Mouse (Mus musculus) bone marrow, adult 2 months (tissue): ENCODE data around the gene Layn. TPM values are rescaled to one million over a fixed set of nuclear protein-coding genes. Genes with fewer than 3 reads are reported as not detected.

ENCODE experiments used
- H3K27ac ChIP-seq: fragments of 200-500 bp; 2 replicates; pipeline ENCODE4 v1.5.1; 2012; ENCODE audit warnings: low read depth, mild to moderate bottlenecking, control low read depth, inconsistent platforms, low read length; ENCODE audit not compliant: control insufficient read depth, poor library complexity, insufficient read depth
- H3K4me1 ChIP-seq: fragments of 200-500 bp; 2 replicates; pipeline ENCODE4 v1.6.1; 2011; ENCODE audit warnings: low read length; ENCODE audit not compliant: control insufficient read depth, insufficient read depth
- H3K4me3 ChIP-seq: fragments of 200-500 bp; replicated peaks from 2 replicates; pipeline ENCODE3; 2011; ENCODE audit warnings: mild to moderate bottlenecking, low read depth, low read length, control low read depth; ENCODE audit not compliant: control insufficient read depth
- CTCF ChIP-seq: fragments of 200-500 bp; IDR thresholded peaks from 2 replicates; pipeline ENCODE4 v1.5.1; 2011; ENCODE audit warnings: low read length, control low read depth; ENCODE audit not compliant: control insufficient read depth, insufficient read depth
- POLR2A ChIP-seq: fragments of 200-500 bp; IDR thresholded peaks from 2 replicates; pipeline ENCODE4 v1.6.1; 2011; ENCODE audit warnings: low read depth, mild to moderate bottlenecking, control low read depth, low read length, borderline replicate concordance; ENCODE audit not compliant: control insufficient read depth
- WGBS: fragments of 180-500 bp; shearing (Covaris S2); methylation state at CpG from one replicate; pipeline ENCODE4 v1.1.7; 2018; 5-methylcytosine and 5-hydroxymethylcytosine counted together
- polyA plus RNA-seq: library from polyadenylated mRNA; stranded (reverse); fragments of >200 nt; gene quantifications from 2 replicates; pipeline ENCODE4 v1.2.4, GENCODE M21; 2011; ENCODE audit warnings: low replicate concordance; ENCODE audit not compliant: missing spikeins, insufficient read depth, insufficient read length

Layn gene
- polyA plus RNA-seq, 1 experiment: 4.5 TPM

DNA sequence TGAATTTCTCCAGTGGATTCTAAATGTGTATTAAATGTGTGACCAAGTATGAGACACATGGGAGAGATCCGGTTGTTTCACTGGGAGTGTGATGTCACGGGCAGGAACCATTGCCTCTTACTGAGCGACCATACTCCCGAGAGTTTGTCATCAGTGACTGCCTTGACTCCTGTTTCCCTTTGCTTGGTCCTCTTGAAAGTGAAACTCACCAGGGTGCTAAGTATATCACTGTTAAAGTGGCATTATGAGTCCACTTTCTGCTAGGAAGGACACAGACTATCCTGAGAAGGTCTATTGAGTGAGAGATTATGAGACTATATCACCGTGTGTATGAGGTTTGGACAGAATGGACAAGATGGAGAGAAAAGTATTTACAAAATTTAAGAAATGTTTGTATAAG lies 4.7 kb upstream of the Layn start:
- no peak overlapping the region for H3K4me3 ChIP-seq
- 71% methylated on average over 5 of the region's 5 CpGs for WGBS
- H3K27ac ChIP-seq: no peak overlapping the region
- TF ChIP-seq CTCF (no peak), POLR2A (no peak)
- H3K4me1 ChIP-seq: no peaks in the 10 kb centered on the region

DNA sequence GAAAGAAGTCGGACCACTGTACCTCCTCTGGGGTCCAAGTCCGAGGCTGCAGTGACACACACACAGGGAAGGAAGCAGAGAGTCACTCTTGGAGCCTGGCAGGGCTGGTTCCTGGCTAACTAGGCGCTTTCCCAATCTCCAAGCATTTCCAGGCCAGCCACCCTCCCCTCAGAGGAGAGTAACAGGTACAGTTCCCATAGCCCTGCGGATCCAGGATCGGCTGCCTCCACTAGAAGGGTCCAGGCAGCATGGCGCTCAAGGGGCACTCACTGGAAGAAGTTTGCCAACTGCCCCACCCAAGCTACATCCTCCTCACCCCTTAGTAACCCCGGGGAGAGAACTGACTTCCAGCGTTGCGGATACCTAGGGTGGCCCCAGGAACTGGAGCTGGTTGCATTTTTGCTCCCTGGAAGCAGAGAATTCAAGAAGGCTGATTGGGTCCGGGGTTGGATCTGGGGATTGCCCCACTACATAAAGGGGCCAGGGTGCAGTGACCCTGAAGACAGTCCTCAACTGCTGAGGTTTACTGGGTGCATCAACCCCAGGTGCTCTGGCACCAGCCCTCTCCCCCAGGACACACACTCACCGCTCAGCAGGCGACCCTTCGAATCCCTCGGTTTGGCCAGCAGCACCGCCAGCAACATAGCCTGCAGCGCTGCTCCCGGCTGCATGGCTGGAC lies 455 bp downstream of the Layn start:
- Histone ChIP-seq H3K4me3 (peak overlapping the region; percentile 62), H3K27ac (no peak overlapping the region), H3K4me1 (no peaks in the 10 kb centered on the region)
- under 1% methylated on average over 17 of the region's 17 CpGs for WGBS
- no peak for TF ChIP-seq POLR2A
- TF ChIP-seq CTCF: no peak

DNA sequence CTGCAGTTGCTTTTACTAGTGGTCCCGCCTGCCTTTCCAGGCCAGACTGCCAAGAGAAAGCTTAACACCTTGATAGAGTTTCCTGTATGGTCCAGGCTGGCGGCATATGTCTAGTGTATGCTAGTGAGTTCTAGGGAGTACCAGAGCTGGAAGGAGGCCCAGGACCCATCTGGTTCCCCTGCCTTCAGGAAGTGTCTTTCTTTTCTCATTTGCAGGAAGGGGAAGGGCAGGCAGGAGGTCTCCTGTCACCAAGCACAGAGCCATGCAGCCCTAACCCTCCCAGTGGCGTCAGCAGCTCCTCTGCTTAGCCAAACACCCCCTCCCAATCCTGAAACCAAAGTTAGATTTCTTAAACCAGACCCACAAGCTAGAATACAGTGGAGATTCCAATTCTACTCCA lies 1.1 kb downstream of the Layn start:
- peak overlapping the region; percentile 11 for H3K4me3 ChIP-seq
- no peaks in the 10 kb centered on the region for H3K4me1 ChIP-seq
- TF ChIP-seq CTCF (no peak), POLR2A (no peak)
- no peak overlapping the region for H3K27ac ChIP-seq
- WGBS: 13% methylated on average over 3 of the region's 3 CpGs

DNA sequence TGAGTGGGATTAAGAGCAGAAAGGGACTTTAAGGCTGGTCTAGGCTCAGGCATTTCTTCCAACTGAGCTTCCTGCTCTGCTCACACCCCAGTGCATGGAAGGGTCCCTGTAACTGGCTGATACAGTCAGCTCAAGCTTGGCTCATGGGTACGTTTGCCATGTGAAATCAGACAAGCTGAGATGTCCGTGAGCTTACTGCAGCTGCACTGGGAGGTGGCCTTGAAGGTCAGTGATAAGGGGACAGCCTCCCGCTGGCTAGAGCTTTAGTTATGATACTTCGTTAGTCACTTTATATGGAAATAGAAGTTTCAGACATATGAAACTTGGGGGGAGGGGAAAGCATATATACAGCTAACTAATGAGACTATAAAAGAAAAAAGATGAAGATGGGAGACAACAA lies 6.1 kb downstream of the Layn start:
- WGBS: 63% methylated on average over 4 of the region's 4 CpGs
- TF ChIP-seq CTCF (no peak), POLR2A (no peak)
- no peak overlapping the region for H3K4me3 ChIP-seq
- H3K27ac ChIP-seq: no peak overlapping the region
- no peaks in the 10 kb centered on the region for H3K4me1 ChIP-seq

DNA sequence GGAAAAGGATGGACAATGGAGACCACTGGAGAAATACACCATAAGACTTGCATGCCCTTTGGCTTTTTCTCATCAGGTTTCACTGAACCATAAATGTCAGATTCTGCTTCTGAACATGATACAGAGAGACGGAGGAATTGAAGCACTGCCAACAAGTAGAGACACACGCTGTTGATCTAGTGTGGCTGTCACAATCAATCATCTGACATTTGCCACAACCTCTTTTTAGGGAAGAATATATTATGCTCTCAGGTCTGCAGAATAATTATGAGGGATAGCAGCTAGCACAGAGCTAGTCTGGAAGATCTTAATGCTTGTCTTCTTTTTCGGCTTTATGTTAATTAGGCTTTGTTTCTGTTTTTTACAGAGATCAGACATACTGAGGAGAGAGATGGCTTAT lies 8.7 kb downstream of the Layn start:
- WGBS: 38% methylated on average over 3 of the region's 3 CpGs

DNA sequence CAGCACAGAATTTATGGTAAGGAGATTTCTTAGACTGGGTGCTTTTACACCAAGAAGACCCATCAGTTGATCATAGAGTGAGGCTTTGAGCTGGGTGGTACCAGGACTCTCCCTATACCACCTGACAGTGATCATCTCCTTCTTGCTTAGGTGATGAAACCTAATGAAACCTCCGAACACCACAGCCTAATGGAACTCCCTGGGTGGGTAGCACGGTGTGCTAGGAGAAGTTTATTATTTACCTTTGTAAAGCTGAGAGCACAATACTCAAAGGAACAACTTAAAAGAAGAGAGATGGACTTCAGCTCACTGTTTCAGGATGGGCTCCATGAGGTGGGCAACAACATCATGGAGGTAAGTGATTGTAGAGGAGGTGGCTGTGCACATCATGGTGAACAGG lies 16.3 kb downstream of the Layn start, which contains the start of gene Btg4:
TSS of gene Btg4 (plus strand) at position 301 of the 400 bp plus-strand sequence.
- no peak for TF ChIP-seq CTCF
- TF ChIP-seq POLR2A: no peak
- WGBS: 78% methylated on average over 2 of the region's 2 CpGs
- H3K27ac ChIP-seq: no peak within 1 kb of the TSS
- H3K4me3 ChIP-seq: no peak within 1 kb of the TSS
- H3K4me1 ChIP-seq: no peaks in the 10 kb centered on the region

More for the DNA sequence above, 8.7 kb downstream of the Layn start:
- Histone ChIP-seq H3K4me1 (no peaks in the 10 kb centered on the region), H3K27ac (no peak overlapping the region), H3K4me3 (no peak overlapping the region)
- TF ChIP-seq CTCF: no peak
- no peak for TF ChIP-seq POLR2A

DNA sequence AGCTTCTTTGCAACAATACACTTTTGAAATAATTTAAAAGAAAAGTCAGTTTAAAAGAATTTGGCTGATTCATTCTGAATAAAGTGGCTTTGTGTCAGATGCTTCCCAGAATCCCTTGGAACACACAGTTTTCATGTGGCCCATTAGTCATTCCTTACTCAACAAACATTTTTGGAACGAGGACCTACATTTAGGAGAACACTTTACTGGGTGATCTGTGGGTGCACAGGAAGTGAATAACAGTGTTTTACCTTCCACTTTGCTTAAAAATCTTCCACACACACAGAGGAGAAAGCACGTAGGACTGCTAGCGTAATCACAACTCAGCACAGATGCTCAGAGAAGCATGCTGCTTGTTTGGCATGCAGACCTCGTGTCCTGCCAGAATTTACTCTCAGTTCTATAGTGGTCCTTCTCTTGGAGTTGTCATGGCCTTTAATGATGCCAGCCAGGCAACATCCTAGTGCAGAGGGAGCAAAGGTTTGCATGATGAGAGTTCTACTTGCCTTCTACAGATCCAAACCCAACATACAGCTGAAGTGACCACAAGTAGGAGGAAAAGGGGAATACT lies 17.9 kb downstream of the Layn start:
- WGBS: 78% methylated on average over 4 of the region's 4 CpGs
- H3K27ac ChIP-seq: no peak overlapping the region
- H3K4me1 ChIP-seq: no peaks in the 10 kb centered on the region
- H3K4me3 ChIP-seq: no peak overlapping the region
- TF ChIP-seq CTCF (no peak), POLR2A (no peak)

DNA sequence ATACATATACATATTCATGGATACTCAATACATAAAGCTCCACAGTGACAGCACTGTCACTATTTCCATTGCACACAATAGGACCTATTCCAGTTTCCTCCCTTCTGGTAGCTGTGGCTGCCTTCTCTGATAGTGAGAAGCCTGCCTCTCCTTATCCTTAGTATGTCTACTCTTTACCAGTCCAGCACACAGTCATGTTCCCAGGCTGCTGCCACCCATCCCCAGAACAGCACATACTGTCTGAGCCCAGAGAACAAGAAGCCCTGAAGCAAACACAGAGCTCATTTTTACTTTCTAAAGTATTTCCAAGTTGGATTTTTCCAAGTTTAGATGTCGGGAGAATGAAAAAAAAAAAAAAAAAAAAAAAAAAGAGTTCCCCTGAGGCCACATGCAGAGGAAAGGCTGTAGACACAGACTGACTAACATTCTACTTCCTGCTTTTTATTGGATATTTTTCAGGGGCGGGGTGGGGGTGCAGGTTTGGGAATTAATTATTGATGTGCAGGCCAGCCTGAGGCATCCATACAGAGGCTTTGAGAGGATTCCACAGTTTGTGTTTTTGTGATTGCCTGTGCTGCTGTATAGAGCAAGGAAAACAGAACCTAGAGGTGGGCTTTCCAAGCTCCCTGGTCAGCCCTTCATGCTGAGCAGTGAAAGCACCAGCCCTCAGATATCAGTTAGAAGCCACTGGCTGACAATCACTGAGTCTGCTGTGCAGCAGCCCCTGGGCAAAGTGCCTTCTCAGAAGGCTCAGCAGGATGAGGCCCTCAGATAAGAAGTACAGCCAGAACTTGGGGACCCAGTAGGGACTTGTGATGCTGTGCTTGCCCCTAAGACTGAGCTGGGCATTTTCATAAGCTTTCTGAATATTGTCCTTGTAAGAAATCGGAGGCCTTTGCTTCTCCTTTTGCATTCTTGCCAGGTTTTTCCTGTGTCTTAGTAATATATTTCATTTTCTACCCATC lies 20.3 kb downstream of the Layn start:
- H3K4me3 ChIP-seq: no peak overlapping the region
- WGBS: 55% methylated on average over 3 of the region's 3 CpGs
- H3K4me1 ChIP-seq: no peaks in the 10 kb centered on the region
- no peak for TF ChIP-seq POLR2A
- TF ChIP-seq CTCF: no peak
- no peak overlapping the region for H3K27ac ChIP-seq
